Mouse (Mus musculus) lung, postnatal 0 days (tissue): ENCODE measurements around the gene Ckm.

Source experiments
- CTCF ChIP-seq: IDR thresholded peaks from 2 replicates; pipeline ENCODE4 v1.5.1; 2016; ENCODE audit warnings: antibody characterized with exemption, mild to moderate bottlenecking
- EP300 ChIP-seq: IDR thresholded peaks from 2 replicates; pipeline ENCODE4 v1.6.1; 2016; ENCODE audit warnings: antibody characterized with exemption, mild to moderate bottlenecking, control low read depth

DNA sequence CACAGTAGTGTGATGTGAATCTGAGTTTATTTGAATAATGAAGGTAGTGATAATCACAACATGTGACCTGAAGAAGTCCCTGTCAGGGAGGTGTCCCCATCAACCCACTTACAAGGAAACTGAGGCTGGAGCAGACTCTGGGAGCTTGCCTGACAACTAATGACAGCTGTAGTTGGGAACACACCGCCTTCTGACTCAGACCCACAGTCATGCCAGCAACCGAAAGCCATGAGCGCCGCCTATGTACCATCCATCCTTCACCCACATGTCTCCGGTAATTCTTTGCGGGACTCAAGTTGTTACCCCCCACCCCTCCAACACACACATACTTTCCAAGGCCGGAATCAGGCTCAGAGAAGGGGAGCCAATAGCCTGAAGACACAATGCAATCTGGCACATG, 52.1 kb downstream of the Ckm start:
- TF ChIP-seq CTCF (no peak), EP300 (no peak)
